Mouse (Mus musculus) forebrain, embryonic 16.5 days (tissue): ENCODE data around the gene Slc30a1. TPM values are rescaled to one million over a fixed set of nuclear protein-coding genes. Genes with fewer than 3 reads are reported as not detected.

Experiments
- ATAC-seq: fragments of 200-750 bp; cut with Nextera tagmentation; 2 replicates; pipeline ENCODE4 v1.8.0; 2017; ENCODE audit warnings: mild to moderate bottlenecking, moderate library complexity
- H3K27ac ChIP-seq: fragments of 300-500 bp; sonication (generic); 2 replicates; pipeline ENCODE4 v1.5.1; 2014; ENCODE audit warnings: low read length, control low read depth
- H3K27me3 ChIP-seq: fragments of 300-500 bp; sonication (generic); replicated peaks from 2 replicates; pipeline ENCODE4 v1.6.1; 2014; ENCODE audit warnings: low read length; ENCODE audit not compliant: control insufficient read depth, insufficient read depth
- H3K36me3 ChIP-seq: fragments of 300-500 bp; sonication (generic); 2 replicates; pipeline ENCODE4 v1.6.1; 2014; ENCODE audit not compliant: control insufficient read depth, insufficient read depth
- H3K4me1 ChIP-seq: fragments of 300-500 bp; sonication (generic); replicated peaks from 2 replicates; pipeline ENCODE4 v1.6.1; 2014; ENCODE audit warnings: low read length; ENCODE audit not compliant: control insufficient read depth, insufficient read depth
- H3K4me2 ChIP-seq: fragments of 300-500 bp; sonication (generic); 2 replicates; pipeline ENCODE4 v1.6.1; 2014; ENCODE audit warnings: mild to moderate bottlenecking, low read length, control low read depth
- H3K4me3 ChIP-seq: fragments of 300-500 bp; sonication (generic); replicated peaks from 2 replicates; pipeline ENCODE4 v1.5.1; 2014; ENCODE audit warnings: mild to moderate bottlenecking, low read length, control low read depth
- H3K9ac ChIP-seq: fragments of 300-500 bp; sonication (generic); replicated peaks from 2 replicates; pipeline ENCODE4 v1.6.1; 2014; ENCODE audit warnings: low read depth, low read length, control low read depth
- H3K9me3 ChIP-seq: fragments of 300-500 bp; sonication (generic); 2 replicates; pipeline ENCODE4 v1.6.1; 2016; ENCODE audit warnings: low read length; ENCODE audit not compliant: control insufficient read depth
- WGBS: fragments of 180-500 bp; shearing (Covaris S2); extraction: QIAGEN DNeasy Blood & Tissue Kit; methylation state at CpG from one replicate; pipeline ENCODE4 v1.1.7; 2014; 5-methylcytosine and 5-hydroxymethylcytosine counted together
- polyA plus RNA-seq: library from polyadenylated mRNA; unstranded; fragments of >200 nt; fragmentation: Nextera tagmentation; extraction: Ambion mirVana; gene quantifications from 2 replicates; pipeline ENCODE4 v1.2.1, GENCODE M21; 2015

Gene Slc30a1
- 2.4 and 2.7 TPM in 2 replicates for polyA plus RNA-seq

DNA sequence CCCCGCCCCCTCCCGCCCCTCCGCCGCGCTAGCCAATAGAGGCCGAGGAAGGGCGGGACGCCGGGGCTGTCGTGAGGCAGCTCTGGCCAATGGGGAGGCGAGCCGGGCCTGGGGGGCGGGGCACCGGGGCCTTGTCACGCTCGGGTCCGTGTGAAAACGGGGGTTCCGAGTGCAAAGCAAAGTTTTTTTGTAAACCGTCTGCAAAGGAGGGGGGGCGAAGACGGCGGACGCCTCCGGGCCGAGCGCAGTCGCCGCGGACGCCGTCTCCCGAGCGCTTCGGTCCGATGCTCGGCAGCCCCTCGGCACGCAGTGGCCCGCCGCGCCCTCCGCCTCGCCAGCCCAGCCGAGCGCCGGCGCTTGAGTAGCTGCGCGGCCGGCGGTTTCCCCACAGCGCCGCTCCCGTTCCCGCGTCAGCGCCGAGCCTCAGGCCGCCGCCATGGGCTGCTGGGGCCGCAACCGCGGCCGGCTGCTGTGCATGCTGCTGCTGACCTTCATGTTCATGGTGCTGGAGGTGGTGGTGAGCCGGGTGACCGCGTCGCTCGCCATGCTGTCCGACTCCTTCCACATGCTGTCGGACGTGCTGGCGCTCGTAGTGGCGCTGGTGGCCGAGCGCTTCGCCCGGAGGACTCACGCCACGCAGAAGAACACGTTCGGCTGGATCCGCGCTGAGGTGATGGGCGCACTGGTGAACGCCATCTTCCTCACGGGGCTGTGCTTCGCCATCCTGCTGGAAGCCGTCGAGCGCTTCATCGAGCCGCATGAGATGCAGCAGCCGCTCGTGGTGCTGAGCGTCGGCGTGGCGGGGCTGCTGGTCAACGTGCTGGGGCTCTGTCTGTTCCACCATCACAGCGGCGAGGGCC is at the start of gene Slc30a1:
Gene Slc30a1 (plus strand): TSS at position 197 of the 860 bp plus-strand sequence.
- Histone ChIP-seq H3K27me3 (no peaks in the 10 kb centered on the region), H3K9ac (peak within 1 kb of the TSS; percentile 83), H3K4me3 (peak within 1 kb of the TSS; percentile 96), H3K4me1 (peaks cover 36% of the 10 kb centered on the region), H3K27ac (peak within 1 kb of the TSS; percentile 91), H3K4me2 (peak within 1 kb of the TSS; percentile 95), H3K9me3 (no peaks in the 10 kb centered on the region), H3K36me3 (peaks cover 3% of the 10 kb centered on the region; the same call in 1 of the 2 replicates)
- ATAC-seq, result peak; percentile 99
- WGBS, result under 1% methylated on average over 75 of the region's 104 CpGs

DNA sequence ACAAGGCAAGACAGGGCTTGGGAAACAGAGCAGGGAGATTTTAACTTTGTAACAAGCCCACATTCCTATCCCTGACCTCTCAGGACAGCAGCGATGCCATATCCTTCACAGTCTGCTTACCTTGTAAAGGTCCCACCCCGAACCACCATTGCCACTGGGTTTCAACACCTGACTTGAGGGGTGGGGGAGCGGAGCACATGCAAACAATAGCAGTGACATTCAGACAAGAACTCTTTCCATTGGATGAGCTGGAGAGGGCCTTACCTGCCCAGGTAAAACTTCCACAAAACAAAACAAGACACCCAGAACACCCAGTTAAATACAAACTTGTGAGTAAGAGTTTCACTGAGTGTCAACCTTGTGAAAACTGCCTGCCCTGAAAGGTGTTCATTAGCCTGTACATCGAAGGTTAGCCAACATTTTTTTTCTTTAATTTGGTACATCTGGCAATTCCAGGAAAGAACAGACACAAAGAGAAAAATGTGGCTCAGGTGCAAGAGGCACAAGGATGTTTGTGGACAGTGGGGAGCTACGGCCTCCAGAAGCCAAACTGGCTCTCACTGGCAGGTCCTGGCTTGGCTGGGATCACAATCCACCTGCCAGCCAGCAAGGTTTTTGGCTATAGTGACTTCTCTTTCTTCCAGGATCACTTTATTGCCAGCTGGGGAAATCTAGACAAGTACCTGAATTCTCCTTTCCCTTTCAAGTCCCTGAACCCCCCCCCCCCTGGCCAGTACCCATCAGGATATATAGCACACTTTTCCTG is 49.5 kb upstream of the Slc30a1 start:
- Histone ChIP-seq H3K27ac (no peak overlapping the region), H3K4me2 (no peak overlapping the region), H3K27me3 (no peaks in the 10 kb centered on the region), H3K4me3 (no peak overlapping the region), H3K36me3 (no peaks in the 10 kb centered on the region), H3K4me1 (no peaks in the 10 kb centered on the region), H3K9ac (no peak overlapping the region), H3K9me3 (no peaks in the 10 kb centered on the region)
- no peak for ATAC-seq
- WGBS, result 87% methylated on average over 5 of the region's 5 CpGs

GRCm38 (mm10) chr1:191858136-191858535 is 48.4 kb upstream of the Slc30a1 start:
- Histone ChIP-seq H3K27me3 (no peaks in the 10 kb centered on the region), H3K9me3 (no peaks in the 10 kb centered on the region), H3K4me2 (no peak overlapping the region), H3K9ac (no peak overlapping the region), H3K27ac (no peak overlapping the region), H3K36me3 (no peaks in the 10 kb centered on the region), H3K4me3 (no peak overlapping the region), H3K4me1 (no peaks in the 10 kb centered on the region)
- no peak for ATAC-seq

DNA sequence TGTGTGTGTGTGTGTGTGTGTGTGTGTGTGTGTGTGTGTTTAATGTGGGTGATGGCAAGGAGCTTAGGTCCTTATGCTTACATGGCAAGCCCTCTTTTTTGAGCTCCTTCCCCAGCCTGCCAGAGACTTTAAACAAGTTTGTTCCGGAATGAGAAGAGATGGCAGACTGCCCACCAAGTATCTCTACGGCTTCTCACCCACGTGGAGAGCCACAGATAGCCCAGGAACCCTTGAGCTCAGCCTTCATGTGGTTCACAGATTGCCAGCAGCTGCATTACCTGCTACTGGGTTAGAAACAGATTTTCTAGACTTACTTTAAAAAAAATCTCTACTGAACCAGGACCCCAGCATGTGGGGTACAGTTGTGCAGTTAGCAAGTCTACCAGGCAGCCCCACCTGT is 46.7 kb upstream of the Slc30a1 start:
- 88% methylated on average over 3 of the region's 3 CpGs for WGBS
- H3K4me2 ChIP-seq, result no peak overlapping the region
- no peaks in the 10 kb centered on the region for H3K4me1 ChIP-seq
- H3K27ac ChIP-seq, result no peak overlapping the region
- no peaks in the 10 kb centered on the region for H3K27me3 ChIP-seq
- H3K36me3 ChIP-seq, result no peaks in the 10 kb centered on the region
- ATAC-seq, result no peak
- H3K4me3 ChIP-seq, result no peak overlapping the region
- H3K9ac ChIP-seq, result no peak overlapping the region
- H3K9me3 ChIP-seq, result no peaks in the 10 kb centered on the region

GRCm38 (mm10) chr1:191861247-191861646 is 45.3 kb upstream of the Slc30a1 start:
- H3K27me3 ChIP-seq, result no peaks in the 10 kb centered on the region
- H3K9ac ChIP-seq, result no peak overlapping the region
- H3K4me3 ChIP-seq, result no peak overlapping the region
- ATAC-seq, result no peak
- H3K4me2 ChIP-seq, result no peak overlapping the region
- H3K9me3 ChIP-seq, result no peaks in the 10 kb centered on the region
- no peaks in the 10 kb centered on the region for H3K36me3 ChIP-seq
- no peaks in the 10 kb centered on the region for H3K4me1 ChIP-seq
- 81% methylated on average over 5 of the region's 5 CpGs for WGBS
- no peak overlapping the region for H3K27ac ChIP-seq

GRCm38 (mm10) chr1:191863833-191864550 is 42.6 kb upstream of the Slc30a1 start:
- Histone ChIP-seq H3K4me2 (no peak overlapping the region), H3K36me3 (no peaks in the 10 kb centered on the region), H3K27ac (no peak overlapping the region), H3K4me1 (no peaks in the 10 kb centered on the region), H3K9ac (no peak overlapping the region), H3K27me3 (no peaks in the 10 kb centered on the region), H3K4me3 (no peak overlapping the region), H3K9me3 (no peaks in the 10 kb centered on the region)
- 68% methylated on average over 4 of the region's 4 CpGs for WGBS
- ATAC-seq, result no peak

GRCm38 (mm10) chr1:191864551-191865027 is 42.0 kb upstream of the Slc30a1 start:
- Histone ChIP-seq H3K36me3 (no peaks in the 10 kb centered on the region), H3K4me1 (no peaks in the 10 kb centered on the region), H3K27ac (no peak overlapping the region), H3K4me3 (no peak overlapping the region), H3K9me3 (no peaks in the 10 kb centered on the region), H3K9ac (no peak overlapping the region), H3K27me3 (no peaks in the 10 kb centered on the region), H3K4me2 (no peak overlapping the region)
- ATAC-seq, result no peak
- 80% methylated on average over 8 of the region's 8 CpGs for WGBS

- Histone ChIP-seq H3K9ac (no peak overlapping the region), H3K4me1 (no peaks in the 10 kb centered on the region), H3K27ac (no peak overlapping the region), H3K36me3 (no peaks in the 10 kb centered on the region), H3K4me2 (no peak overlapping the region), H3K4me3 (no peak overlapping the region), H3K27me3 (no peaks in the 10 kb centered on the region), H3K9me3 (no peaks in the 10 kb centered on the region)
- ATAC-seq, result no peak
- WGBS, result 83% methylated on average over 6 of the region's 6 CpGs
Observed at GRCm38 (mm10) chr1:191872076-191872710, 34.4 kb upstream of the Slc30a1 start.
